Mouse (Mus musculus): ENCODE measurements around the gene Jpt2.
"Not testable (repeated sequence)": the region's sequence is repeated elsewhere in the genome, so short reads cannot be mapped to it uniquely, and the experiment has no call there.

Jpt2 gene

GRCm38 (mm10) chr17:24960135-24960851, at the start of gene Jpt2:
Jpt2 (minus strand) TSS chr17:24960689.
- DNase-seq (ENCODE audit: low spot score in 2 of 2) = peak; percentile 93 to 96

DNA sequence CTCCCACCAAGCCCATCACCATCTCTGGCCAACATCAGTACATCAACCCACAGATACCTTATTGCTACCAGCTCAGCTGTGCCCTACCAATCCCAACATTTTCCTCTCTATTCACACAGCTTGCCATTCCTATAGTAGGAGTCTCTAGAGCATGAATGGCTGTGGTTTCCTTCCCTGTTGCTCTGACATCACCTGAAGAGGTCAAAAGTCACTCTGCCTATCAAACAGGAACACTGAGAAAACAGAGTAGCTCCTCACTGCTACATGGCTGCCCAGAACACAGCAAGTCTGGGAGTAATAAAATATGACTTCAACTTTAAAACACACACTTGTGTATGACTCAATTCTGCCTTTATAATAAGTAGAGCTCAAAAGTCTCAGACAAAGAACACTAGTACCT, 47.0 kb upstream of the Jpt2 start:
- DNase-seq (ENCODE audit: low spot score in 2 of 2) = no peak

GRCm38 (mm10) chr17:25005102-25005501, 44.6 kb upstream of the Jpt2 start:
- DNase-seq (ENCODE audit: low spot score in 2 of 2) = no peak

GRCm38 (mm10) chr17:24994721-24995120, 34.2 kb upstream of the Jpt2 start:
- no peak for DNase-seq (ENCODE audit: low spot score in 2 of 2)

- DNase-seq (ENCODE audit: low spot score in 2 of 2) = no peak
Measured at GRCm38 (mm10) chr17:24987221-24987620, 26.7 kb upstream of the Jpt2 start.

GRCm38 (mm10) chr17:24960852-24961715, 595 bp upstream of the Jpt2 start:
- DNase-seq (ENCODE audit: low spot score in 2 of 2) = no peak

DNA sequence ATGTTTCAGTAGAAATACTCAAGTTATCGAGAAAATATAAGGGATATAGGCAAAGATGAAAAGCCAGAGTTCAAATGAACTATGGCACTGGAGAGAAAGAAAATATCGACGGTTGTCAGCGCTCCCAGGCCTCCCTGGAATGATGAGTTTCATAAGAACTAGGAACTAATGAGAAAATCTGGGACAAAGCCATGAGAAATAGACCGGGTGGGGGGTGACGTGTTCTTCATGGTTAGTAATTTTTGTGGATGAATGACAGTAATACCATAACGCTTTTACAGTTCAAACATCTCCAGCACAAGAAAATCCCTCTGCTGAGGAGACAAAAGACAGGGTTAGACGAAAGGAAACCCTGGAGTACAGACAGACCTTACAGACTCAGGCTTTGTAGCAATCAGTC, 1.1 kb downstream of the Jpt2 start:
- DNase-seq (ENCODE audit: low spot score in 2 of 2) = no peak

GRCm38 (mm10) chr17:24953291-24953690, 7.2 kb downstream of the Jpt2 start:
- no peak for DNase-seq (ENCODE audit: low spot score in 2 of 2)

- no peak for DNase-seq (ENCODE audit: low spot score in 2 of 2)
Measured at GRCm38 (mm10) chr17:24950671-24951070, 9.8 kb downstream of the Jpt2 start.

GRCm38 (mm10) chr17:24948204-24948603, 12.3 kb downstream of the Jpt2 start:
- DNase-seq (ENCODE audit: low spot score in 2 of 2) = no peak

DNA sequence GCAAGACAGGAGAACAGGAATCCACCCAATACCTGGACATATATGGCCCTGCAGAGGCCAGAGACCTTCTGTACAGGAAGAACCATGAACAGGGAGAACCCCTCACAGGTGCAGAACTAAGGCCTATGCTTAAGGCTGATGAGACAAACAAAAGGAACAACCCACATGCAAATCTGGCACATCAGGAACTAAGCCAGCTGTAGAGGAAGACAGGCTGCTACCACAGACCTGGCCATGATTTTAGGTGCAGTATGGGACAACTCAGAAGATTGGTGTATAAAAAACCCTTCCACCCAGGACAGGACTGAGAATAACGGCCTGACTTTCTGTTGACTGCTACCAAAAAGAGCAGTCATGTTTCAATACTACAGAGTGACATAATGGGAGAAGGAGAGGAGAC, 16.9 kb downstream of the Jpt2 start:
- not testable (repeated sequence) for DNase-seq (ENCODE audit: low spot score in 2 of 2)

DNA sequence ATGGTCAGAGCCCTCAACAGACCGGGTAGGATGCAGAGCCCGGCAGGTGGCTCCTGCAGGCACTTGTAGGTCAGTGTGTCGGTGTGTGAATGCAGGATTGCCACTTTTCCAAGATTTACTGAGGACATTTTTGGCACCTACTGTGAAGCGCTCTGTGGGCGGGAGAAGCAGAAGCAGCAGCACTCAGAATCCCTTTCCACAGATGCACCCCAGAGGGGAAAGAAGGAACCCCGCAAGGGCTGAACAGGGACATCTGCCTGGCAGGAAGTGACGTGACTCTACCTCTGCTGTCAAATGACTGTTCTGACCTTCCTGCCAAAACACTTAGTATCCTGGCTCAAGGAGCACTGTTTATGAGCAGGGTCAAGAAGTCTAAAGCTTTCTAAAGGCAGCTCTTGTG, 17.5 kb downstream of the Jpt2 start:
- no peak for DNase-seq (ENCODE audit: low spot score in 2 of 2)

- peak; percentile 29 to 46 for DNase-seq (ENCODE audit: low spot score in 2 of 2)
Measured at GRCm38 (mm10) chr17:24942453-24942852, 18.0 kb downstream of the Jpt2 start.

DNA sequence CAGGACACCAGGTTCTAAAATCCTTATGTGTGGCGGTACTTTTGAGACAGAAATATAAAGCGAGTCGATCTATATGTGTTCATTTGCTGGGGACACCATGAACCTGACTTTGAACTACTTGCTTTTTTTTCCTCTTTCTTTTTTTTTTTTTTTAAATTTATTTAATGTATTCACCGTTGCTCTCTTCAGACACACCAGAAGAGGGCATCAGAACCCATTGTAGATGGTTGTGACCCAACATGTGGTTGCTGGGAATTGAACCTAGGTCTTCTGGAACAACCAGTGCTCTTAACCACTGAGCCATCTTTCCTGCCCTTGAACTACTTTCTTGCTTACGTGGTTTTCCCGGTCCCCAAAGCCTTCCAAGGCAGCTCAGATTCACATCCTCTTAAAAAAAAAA, 23.2 kb downstream of the Jpt2 start:
- DNase-seq (ENCODE audit: low spot score in 2 of 2) = no peak

DNA sequence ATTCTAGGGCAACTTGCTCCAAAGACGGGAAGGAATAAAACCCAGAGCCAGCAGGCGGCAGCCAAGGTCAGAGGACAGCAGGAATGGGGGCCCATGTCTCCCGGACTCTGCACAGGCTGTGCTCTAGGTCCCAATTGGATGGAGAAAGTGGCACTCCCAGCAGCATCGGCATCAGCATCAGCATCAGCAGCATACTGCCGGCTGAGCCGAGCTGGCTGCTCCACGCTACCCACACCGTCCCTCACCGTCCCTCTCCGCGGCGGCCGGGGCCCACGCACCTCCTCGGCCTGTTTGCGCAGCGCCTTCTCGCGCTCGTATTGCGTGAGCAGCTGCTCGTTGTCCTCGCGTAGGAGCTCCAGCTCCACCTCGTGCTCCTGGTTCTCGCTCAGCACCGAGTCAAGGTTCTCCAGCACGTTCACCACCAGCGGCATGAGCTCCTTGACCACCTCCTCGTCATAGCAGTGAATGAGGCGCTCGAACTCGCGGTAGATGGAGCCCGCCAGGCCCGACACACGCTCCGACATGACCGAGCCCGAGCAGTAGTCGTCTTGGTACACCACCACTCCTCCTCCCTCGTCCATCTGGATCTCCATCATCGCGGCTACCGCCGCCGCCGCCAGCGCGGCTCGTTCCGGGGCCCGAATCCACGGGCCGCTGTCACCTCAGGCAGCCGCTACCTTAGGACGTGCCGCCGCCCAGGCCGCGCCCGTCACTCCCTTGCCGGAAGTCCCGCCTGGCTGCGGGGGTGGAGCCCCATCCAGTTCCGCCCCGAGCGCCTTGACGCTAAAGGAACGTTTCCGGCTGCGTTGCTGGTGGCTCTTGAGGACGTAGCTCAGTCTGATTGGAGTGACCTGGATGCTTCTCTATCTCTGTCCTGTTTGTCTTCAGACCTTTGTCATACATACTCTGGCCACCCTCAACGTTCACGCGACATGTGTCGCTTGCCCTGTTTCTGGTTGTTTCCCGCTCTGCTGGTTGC, 23.9 kb downstream of the Jpt2 start, which contains the start of gene Mapk8ip3:
Gene Mapk8ip3 (minus strand): TSS at position 719 of the 979 bp plus-strand sequence.
- peak; percentile 95 to 96 for DNase-seq (ENCODE audit: low spot score in 2 of 2)

DNA sequence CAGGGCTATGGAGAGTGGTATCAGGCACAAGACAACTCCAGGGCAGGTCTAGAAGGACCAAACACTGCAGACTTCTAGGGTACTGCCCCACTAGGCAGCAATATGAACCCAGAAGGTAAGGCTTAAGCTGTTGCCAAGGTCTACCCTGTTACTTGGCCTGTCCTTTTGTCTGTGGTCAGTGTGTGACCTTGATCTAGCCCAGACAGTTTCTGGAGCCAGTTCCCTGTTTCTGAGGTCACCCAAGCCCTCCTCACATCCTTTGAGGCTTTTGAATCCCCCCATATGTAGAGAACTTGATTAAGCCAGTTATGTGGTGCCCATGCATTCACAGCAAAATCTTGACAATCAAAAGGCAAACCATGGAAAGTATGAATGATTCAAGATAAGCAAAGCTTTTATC, 24.8 kb downstream of the Jpt2 start:
- no peak for DNase-seq (ENCODE audit: low spot score in 2 of 2)

GRCm38 (mm10) chr17:24934926-24935325, 25.6 kb downstream of the Jpt2 start:
- DNase-seq (ENCODE audit: low spot score in 2 of 2) = no peak

DNA sequence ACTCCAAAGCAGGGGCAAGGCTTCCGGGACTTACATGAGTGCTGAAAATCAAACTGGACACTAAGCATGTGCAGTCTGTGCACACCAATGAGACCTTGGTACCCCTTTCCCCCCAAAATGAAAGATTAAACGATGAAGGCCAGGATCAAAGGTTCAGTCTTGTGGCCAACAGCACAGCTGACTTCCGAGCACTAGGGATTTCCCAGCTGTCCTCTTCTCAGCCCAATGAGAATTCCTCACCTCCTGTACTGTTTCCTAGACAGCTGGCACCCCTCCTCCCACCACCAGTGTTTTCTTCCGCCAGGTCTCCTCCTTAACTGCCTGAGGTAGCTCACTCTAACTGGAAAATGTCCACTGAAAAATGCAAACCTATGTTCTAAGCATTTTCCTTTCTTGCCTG, 27.3 kb downstream of the Jpt2 start:
- no peak for DNase-seq (ENCODE audit: low spot score in 2 of 2)

DNA sequence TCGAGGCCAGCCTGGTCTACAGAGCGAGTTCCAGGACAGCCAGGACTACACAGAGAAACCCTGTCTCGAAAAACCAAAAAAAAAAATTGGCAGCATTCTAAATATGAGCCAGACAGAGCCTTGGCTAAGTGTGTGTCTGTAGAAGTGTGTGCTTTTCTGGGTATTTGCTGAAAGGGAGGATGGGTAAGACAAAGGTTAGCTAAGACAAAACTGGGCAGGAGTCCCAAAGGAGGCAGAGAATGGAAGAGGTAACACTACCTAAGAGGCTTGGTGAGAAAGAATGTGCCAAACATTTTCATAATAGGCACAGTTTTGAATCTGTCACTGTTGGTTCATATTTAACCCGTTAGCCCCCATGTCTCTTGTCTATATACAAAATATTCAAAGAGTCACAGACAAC, 28.1 kb downstream of the Jpt2 start:
- DNase-seq (ENCODE audit: low spot score in 2 of 2) = no peak

GRCm38 (mm10) chr17:24929506-24929905, 31.0 kb downstream of the Jpt2 start:
- no peak for DNase-seq (ENCODE audit: low spot score in 2 of 2)

GRCm38 (mm10) chr17:24923246-24923645, 37.2 kb downstream of the Jpt2 start:
- DNase-seq (ENCODE audit: low spot score in 2 of 2) = no peak

DNA sequence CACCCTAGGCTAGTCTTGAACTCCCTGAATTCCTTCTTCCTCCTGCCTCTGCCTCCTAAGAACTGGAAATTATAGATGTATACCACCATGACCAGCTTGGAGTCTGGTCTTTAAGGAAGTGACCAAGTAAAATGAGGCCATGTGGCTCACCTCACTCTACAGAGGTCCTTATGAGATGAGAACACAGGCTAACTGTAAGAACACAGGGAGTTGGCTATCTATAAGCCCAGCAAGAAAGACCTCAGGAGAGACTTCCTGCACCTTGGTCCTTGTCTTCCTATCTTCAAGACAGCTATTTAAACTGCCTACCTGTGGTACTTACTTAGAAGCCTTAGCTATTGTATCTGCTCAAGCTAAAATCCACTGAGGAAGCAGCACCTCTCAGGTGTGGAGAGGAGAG, 46.5 kb downstream of the Jpt2 start:
- no peak for DNase-seq (ENCODE audit: low spot score in 2 of 2)
